Mouse (Mus musculus) induced T-regulatory cell, adult 2 months (primary cell): ENCODE results near the gene Theg.

Experiments used
- DNase-seq: peaks from one replicate; pipeline ENCODE4 v3.0.0-alpha.2; 2012; ENCODE audit warnings: low read depth

The Theg gene

GRCm38 (mm10) chr10:79555238-79555724 lies 31.9 kb downstream of the Theg start:
- no peak for DNase-seq

- peak; percentile 88 for DNase-seq
Measured at GRCm38 (mm10) chr10:79554330-79555237, 32.5 kb downstream of the Theg start, which contains the start of gene Mier2. TSS of gene Mier2 (minus strand) at chr10:79555199.

GRCm38 (mm10) chr10:79553691-79554090 lies 33.4 kb downstream of the Theg start:
- no peak for DNase-seq

DNA sequence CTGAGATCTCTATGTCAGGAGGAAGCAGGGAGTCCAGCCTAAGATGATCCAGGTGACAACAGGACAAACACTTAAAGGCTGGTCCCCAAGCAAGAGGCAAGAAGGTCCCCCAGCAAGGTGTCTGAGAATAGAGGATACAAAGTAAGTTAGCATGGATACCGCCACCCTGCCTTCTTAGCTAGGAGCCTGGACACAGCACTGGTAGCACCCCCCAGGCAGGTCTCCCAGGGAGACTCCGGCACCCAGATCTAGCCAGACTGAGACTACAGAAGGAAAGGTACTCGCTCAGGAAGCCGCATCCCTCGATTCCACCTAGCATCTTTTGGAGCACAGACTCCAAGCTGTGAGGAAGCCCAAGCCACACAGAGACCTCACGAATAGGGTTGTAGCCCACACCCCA lies 34.0 kb downstream of the Theg start:
- no peak for DNase-seq

DNA sequence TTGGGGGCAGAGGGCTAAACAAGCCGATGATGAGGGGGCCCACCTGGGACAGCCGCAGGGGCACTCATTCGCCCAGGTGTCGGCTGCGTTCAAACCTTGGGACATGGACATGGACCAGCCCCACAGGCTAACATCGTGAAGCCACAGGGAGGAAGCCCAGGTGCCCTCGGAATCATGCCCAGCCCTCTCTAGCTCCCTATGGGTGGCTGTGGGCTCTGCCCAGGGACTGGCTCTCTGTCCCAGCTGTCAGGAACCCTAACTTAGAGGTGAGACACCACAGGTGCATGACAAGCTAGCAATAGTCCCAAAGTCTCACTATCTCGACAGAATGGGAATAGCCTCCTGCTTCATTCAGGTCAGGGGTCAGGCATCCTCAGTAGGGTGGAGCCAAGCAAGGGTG lies 34.6 kb downstream of the Theg start:
- DNase-seq = no peak

DNA sequence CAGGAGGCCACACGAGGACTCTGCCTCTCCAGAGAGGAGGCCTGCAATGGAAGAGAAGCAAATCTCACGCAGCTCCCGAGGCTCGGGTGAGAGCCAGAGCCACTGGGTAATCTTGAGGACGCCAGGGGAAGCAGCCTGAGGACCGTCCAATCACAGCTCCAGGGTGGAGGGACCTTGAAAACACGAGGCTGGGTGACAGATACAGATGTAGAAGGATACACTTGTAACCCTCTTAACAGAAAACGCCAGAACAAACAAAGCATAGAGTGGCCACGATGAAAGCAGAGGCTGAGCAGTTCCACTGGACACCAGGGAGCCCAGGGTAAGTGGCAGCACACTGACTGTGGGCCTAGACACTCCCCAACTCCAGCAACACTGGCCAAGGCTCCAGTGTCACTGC lies 36.8 kb downstream of the Theg start:
- DNase-seq = no peak

DNA sequence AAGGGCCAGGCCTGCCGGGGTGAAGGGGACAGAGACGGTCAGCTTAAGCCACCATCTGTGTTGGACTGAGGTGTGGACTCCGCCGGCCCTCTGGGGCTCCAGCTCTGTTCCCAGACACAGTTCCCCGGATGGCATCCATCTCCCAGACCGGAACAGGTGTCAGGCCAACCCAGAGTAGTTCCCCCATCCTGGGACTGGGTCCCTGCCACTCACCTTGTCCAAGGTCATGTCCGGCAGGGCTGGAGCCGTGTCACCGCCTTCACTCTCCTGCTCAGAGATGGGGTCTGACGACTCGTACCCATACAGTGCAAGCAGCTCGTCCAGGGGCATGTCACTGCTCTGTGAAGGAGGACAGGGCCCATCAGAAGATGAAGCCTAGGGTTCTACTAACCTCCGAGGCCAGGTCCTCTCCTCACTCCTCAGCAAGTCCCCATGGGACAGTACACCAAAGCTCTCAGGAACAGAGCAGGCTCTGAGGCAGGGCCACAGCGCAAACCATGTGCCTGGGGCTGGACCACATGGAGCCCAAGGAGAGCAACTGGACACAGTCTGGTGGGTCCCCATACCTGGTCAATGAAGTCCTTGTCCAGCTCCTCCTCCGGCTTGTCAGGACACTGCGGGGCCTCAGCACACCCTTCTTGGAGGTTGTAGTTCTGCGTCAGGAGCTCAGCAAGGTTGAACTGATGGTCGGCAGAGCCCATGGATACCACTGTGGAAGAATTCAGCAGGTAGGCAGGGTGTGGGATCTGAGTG lies 38.0 kb downstream of the Theg start:
- no peak for DNase-seq

DNA sequence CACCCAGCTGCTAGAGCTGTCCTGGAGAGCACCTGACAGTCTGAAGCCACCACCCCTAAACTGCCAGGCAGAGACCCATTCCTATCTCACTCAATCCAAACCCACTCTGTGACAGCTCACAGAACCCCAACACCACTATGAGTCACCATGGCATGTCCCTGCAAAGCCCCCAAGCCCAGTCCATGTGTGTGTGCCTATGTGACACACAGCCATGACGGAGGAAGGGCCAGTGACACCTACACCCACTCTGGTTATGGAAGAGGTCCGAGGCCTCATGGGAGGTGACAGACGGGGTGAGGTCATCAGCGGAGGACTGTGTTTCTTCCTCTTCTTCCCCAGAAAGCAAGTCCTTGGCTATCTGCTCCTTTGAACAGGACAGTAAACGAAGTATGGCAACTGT lies 38.6 kb downstream of the Theg start:
- no peak for DNase-seq

DNA sequence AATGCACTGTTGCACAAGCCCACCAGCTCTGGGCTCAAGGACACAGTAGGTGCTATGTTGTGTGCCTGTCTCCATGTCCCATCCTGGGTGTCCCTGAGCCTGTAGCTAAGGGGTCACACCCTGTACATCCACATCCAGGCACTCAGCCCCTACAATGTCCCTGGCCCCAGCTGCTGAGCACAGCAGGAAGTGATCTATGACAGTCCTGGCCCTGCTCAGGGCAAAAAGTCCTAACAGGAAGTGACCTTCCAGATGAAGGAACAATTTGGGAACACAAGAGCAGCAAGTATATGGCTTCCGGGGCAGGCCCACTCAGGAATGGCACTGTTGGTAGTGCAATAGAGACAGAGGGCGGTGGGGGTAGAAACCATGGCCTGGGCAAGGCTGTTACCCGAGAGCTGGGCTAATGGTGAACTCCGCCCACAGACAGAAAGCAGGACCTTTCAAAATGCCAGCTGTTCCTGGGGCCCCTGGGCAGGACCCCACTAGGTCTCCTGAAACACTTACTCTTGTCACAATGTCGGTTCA lies 39.9 kb downstream of the Theg start:
- DNase-seq = no peak

DNA sequence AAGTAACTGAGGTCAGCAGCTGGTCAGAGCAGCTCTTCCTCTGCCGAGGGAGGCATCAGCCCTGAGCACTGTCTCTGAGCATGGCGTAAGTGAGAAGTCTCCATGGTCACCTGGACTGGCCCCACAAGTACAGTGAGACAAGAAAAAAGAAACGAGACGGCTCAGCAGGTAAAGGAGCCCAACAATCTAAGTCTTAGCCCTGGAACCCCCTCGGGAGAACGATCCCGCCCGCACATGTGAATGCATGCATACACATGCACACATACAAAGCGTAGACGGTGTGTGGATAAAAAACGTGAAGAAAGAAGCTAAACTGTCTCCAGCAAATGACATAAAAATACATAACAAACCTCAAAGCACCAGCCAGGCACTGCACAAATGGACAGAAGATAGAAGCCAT lies 40.6 kb downstream of the Theg start:
- no peak for DNase-seq

GRCm38 (mm10) chr10:79545891-79546290 lies 41.2 kb downstream of the Theg start:
- no peak for DNase-seq

DNA sequence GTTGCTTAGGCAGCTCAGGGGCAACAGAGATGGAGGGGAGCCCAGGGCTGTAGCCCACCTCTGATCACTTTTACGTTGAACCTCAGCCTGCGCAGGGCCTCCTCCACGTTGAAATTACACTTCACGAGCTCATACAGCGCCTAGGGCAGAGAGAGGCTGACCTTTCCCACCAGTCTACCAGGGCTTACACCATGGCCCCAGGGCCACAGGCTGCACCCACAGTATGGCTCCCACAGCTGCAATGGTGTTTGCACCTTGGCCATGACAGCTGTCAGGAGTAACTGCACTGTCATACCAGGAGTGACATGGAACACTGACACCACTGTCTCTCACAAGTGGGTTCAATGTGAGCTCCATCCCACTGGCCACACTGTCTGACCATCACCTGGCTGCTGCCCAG lies 42.5 kb downstream of the Theg start:
- no peak for DNase-seq

DNA sequence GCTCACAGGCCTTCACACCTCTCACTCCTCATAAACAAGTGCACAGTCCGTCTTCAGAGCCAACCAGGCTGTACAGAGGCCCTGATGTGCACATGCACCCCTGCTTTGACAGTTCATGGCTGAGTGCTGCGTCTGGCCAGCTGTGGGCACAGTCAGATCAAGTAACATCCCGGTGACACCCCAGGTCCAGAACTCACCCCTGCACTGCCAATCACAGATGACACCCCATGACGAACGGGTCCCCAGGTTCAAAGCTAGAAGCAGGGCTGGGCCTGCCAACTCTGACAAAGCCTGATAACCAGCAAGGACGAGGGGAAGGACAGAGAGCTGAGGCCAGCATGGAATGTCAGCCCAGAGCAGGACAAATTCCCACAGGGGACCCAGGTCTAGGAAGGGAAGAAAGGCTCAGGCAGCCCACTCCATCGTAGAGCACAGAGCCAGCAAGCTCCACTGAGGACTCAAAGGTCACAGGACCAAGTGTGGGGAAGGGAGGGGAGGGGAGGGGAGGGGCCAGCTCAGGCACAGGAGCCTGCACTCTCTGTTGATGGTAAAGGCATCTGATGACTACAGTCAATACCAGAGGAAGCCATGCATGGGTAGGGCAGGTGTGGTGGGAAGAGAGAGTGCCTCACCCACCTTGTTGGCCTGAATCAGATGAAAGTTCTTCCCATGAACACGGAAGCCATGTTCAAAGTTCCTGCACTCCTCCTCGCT lies 43.1 kb downstream of the Theg start:
- no peak for DNase-seq

DNA sequence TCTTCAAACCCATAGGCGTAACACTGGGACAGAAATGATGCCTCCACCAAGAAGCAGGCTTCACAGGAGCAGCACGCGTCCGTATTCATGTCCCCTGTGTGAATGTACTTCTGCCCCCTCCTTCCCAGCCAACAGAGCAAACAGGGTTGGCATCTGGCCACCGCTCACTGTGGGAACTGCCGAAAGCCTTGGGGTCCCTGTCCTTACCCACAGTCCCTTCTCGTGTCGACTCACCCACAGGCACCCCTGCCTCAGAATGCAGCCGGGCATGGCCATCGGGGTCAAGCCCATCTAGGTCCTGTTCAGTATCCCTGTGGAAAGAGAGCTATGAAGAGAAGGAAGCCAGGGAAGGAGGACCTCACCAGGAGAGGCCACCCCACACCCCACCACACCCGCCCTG lies 45.0 kb downstream of the Theg start:
- no peak for DNase-seq

DNA sequence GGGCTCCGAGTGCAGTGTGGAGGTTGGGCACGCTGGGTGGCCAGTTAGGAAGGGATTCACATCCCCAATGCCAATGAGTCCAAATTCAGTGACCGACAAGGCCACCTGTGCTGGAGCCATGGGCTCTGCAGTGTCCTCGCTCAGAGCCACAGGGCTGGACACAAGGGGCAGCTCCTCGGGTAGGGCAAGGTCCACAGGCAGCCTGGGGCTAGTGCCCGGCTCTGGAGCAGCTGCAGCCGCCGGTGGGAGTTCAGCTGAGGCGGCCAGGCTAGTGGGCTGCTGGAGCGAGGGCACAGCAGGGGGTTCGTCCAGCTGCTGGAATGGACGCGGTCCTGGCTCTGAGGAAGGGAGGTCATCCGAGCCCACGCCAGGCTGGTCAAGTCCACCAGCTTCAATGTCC lies 45.6 kb downstream of the Theg start:
- DNase-seq = no peak

GRCm38 (mm10) chr10:79540746-79541145 lies 46.4 kb downstream of the Theg start:
- DNase-seq = no peak

DNA sequence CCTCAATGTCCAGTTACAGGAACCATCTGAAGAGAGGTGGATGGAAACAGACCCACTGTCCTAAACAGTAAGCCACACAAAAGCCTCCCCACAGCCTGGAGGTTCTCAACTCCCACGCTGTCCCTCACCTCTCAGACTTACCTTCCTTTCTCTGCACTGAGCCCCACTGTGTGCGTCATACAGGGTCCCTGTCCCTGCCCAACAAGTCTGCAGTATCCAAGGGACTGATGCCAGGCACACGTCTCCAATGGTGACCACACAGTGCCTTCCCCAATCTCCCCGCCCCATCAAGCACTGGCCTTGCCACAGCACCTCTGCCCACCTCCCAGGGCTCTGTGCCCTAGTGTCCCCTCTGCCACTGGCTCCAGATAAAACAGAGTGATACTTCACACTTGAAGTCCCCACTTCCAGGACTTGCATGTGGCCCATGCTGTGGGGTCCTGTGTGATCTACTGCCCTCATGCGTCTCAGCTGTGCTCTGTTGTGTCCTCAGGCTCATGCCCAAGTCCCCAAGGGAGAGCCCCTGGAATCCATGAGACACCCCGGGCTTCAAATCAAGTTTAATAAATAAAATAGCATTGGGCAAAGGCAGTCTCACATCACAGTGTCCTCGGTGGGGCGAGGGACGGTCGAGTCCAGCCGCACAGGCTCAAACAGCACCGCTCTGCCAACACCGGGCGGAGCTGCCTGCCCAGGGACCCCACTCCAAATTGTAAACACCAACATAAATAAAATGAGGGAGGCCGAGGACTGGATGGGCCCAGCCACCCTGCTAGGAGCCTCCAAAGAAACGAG lies 47.2 kb downstream of the Theg start:
- no peak for DNase-seq

GRCm38 (mm10) chr10:79538873-79539272 lies 48.3 kb downstream of the Theg start:
- DNase-seq = no peak

GRCm38 (mm10) chr10:79538323-79538722 lies 48.8 kb downstream of the Theg start:
- no peak for DNase-seq

DNA sequence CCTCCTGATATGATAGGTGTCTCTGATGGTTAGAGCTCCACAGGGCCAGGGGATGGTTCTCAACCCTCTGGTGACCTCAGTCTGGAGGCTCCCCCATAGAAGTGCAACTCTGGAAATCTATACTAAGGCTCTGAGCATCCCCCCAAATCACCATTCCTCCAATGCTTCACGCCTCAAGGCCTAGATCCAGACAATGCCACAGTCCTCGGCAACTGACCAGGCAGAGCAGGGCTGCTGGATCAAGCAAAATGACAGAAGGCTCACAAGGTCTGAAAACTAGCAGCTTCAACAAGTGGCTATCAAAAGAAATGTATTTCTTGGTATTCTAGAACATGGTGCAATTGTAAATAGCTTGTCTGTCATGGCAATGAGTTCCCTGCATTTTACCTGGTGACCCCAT lies 49.4 kb downstream of the Theg start:
- DNase-seq = no peak

DNA sequence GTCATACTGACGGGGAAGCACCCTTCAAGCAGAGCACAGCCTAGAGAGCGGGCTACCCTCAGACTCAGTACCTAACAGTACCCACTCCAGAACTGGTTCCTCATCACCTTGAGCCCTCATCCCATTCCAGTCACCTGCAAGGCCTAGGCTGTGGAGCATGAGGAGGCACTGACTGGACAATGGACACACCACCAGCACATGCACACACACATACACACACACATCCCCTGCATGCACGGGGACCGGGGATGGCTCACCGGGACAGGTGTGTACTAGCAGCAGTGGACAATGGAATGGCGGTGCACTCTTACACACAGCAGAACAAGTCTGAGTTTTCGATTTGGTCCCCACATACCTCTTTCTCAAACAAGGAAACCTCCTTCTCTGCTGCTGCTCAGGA lies 49.9 kb downstream of the Theg start:
- no peak for DNase-seq
